Mouse (Mus musculus): Measurements from ENCODE around the gene Trmt10c. TPM values are rescaled to one million over a fixed set of nuclear protein-coding genes. Genes with fewer than 3 reads are reported as not detected.

The Trmt10c gene
- total RNA-seq, 2 experiments from 2014 or later = 26.0 to 38.0 TPM

Other genes with a start within 250 kb of the Trmt10c start
- gene Nfkbiz, start 198.9 kb downstream of the Trmt10c start, total RNA-seq (2014; fragmentation: Nextera tagmentation) = 3.4 and 5.0 TPM in 2 replicates
- gene Nfkbiz, start 198.9 kb downstream of the Trmt10c start, total RNA-seq (2017) = 16.2 and 16.4 TPM in 2 replicates
- 4.9 and 7.3 TPM in 2 replicates for gene Nxpe3, start 142.5 kb downstream of the Trmt10c start, total RNA-seq (2014; fragmentation: Nextera tagmentation)
- gene Nxpe3, start 142.5 kb downstream of the Trmt10c start, total RNA-seq (2017) = 4.2 and 6.1 TPM in 2 replicates
- gene Cep97, start 103.0 kb downstream of the Trmt10c start, total RNA-seq (2014; fragmentation: Nextera tagmentation) = 15.2 and 16.5 TPM in 2 replicates
- gene Cep97, start 103.0 kb downstream of the Trmt10c start, total RNA-seq (2017) = 17.0 and 25.5 TPM in 2 replicates
- 1,672 and 1,793 TPM in 2 replicates for gene Rpl24, start 71.5 kb downstream of the Trmt10c start, total RNA-seq (2014; fragmentation: Nextera tagmentation)
- 1,306 and 1,376 TPM in 2 replicates for gene Rpl24, start 71.5 kb downstream of the Trmt10c start, total RNA-seq (2017)
- 28.3 and 30.6 TPM in 2 replicates for gene Zbtb11, start 63.9 kb downstream of the Trmt10c start, total RNA-seq (2014; fragmentation: Nextera tagmentation)
- 41.1 and 48.1 TPM in 2 replicates for gene Zbtb11, start 63.9 kb downstream of the Trmt10c start, total RNA-seq (2017)
- 92.3 and 115 TPM in 2 replicates for gene Pcnp, start 8.1 kb downstream of the Trmt10c start, total RNA-seq (2014; fragmentation: Nextera tagmentation)
- gene Pcnp, start 8.1 kb downstream of the Trmt10c start, total RNA-seq (2017) = 120 and 143 TPM in 2 replicates
- gene Senp7, start 10.5 kb upstream of the Trmt10c start, total RNA-seq (2014; fragmentation: Nextera tagmentation) = 26.1 and 41.5 TPM in 2 replicates
- 19.7 and 27.7 TPM in 2 replicates for gene Senp7, start 10.5 kb upstream of the Trmt10c start, total RNA-seq (2017)
- 0.15 and 0.32 TPM in 2 replicates for gene Impg2, start 166.5 kb upstream of the Trmt10c start, total RNA-seq (2014; fragmentation: Nextera tagmentation)
- 0.09 TPM in 1 of 2 replicates, not detected in the other for gene Impg2, start 166.5 kb upstream of the Trmt10c start, total RNA-seq (2017)

Data from granulocyte monocyte progenitor cell, adult 5-6 weeks (primary cell).